Mouse (Mus musculus) ES-E14 (cell line): Measurements from ENCODE around the gene Pdcd5.

Experiments
- CHD2 ChIP-seq: IDR thresholded peaks from 2 replicates; pipeline ENCODE4 v1.6.1; 2014; ENCODE audit warnings: mild to moderate bottlenecking, low read depth, low read length, inconsistent platforms
- HCFC1 ChIP-seq: IDR thresholded peaks from 2 replicates; pipeline ENCODE4 v1.6.1; 2012; ENCODE audit warnings: low read length, inconsistent platforms, borderline replicate concordance; ENCODE audit not compliant: insufficient read depth
- MAFK ChIP-seq: IDR thresholded peaks from 2 replicates; pipeline ENCODE4 v1.6.1; 2014; ENCODE audit warnings: mild to moderate bottlenecking, low read depth, low read length, inconsistent platforms; ENCODE audit not compliant: insufficient read depth
- ZC3H11A ChIP-seq: IDR thresholded peaks from 2 replicates; pipeline ENCODE4 v1.6.1; 2012; ENCODE audit warnings: low read depth, mild to moderate bottlenecking, inconsistent platforms, low read length, borderline replicate concordance
- ZNF384 ChIP-seq: IDR thresholded peaks from 2 replicates; pipeline ENCODE4 v1.6.1; 2012; ENCODE audit warnings: low read depth, low read length, inconsistent platforms

DNA sequence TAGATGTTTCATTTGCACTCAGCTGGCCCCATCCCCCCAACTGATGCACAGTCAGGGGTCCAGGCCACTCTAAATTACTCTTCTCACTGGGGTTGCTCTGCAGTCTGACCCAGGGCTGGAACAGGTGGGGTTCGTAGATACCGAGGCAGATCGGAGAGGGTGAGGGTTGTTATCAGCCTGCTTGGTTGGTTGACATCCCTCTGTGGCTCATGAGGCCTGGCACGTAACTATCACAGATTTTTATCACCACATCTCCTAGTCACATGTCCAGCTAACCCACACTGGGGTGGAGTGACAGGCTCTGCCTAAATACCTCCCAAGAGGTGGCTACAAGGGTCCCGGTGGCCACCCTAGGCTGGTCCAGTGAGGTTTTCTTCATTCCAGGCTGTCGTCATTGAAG, 46.2 kb downstream of the Pdcd5 start:
- TF ChIP-seq ZNF384: no peak
- TF ChIP-seq HCFC1: no peak
- no peak for TF ChIP-seq ZC3H11A
- no peak for TF ChIP-seq CHD2
- no peak for TF ChIP-seq MAFK
